In the genomic region with DNA sequence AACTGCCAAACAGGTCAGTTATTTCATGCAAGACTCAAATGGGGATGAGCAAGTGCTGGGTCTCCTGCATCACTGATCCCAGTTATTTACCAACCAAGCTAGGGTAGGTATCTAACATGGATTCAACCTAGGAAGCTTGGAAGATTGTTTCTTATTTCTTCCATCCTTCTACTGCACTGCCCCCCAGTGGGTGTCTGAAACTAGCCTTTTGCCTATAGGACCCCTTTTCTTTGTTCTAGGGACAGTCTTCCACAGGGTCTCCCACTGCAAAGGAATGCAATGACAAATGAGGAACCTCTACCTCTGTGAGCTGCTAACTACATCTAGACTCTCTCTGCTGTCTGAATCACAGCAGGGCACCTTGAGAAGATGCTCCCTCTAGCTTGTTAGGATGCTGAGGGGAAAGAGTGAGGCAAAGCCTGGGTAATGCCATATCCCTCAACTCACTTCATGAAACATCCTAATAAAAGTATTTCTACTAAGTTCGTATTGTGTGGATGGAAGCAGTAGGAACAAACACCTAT, we compare ENCODE assay signal across 9 mouse cellular contexts. TPM values are rescaled to one million over a fixed set of nuclear protein-coding genes. Genes with fewer than 3 reads are reported as not detected.
DNase-seq lines count a peak whose midpoint lies in the region; ATAC-seq and TF ChIP-seq lines count a peak whose summit lies in the region.
"Had no signal": no experiment of that assay in that cellular context is flagged by ENCODE, and none has a peak within 500 bp of the region (broad histone marks: within the 10 kb centered on the region; RNA-seq: fewer than 3 reads in every experiment).

No protein-coding gene starts in this region.

- TF ChIP-seq RAD21 in MEL (IDR thresholded peaks at IDR 0.05; ENCODE audit: low read depth, low read length), result no peak

- H3K27ac ChIP-seq in kidney, embryonic 15.5 days, result 0 out of 2 replicates have a peak overlapping the region, but pooled peaks have one; percentile 22
- H3K27ac ChIP-seq in MEL (ENCODE audit: control insufficient read depth, low read depth, low read length), result 0 out of 2 replicates have a peak overlapping the region, but pooled peaks have one; percentile 16
- no peak overlapping the region for H3K27ac ChIP-seq in forebrain, postnatal 0 days (ENCODE audit: low read depth, low read length)
- no peak overlapping the region for H3K27ac ChIP-seq in midbrain, embryonic 13.5 days

- H3K4me2 ChIP-seq in kidney, embryonic 15.5 days, result peak overlapping the region; percentile 84
- no peak overlapping the region for H3K4me2 ChIP-seq in forebrain, postnatal 0 days (ENCODE audit: low read depth)
- H3K4me2 ChIP-seq in midbrain, embryonic 13.5 days (replicated peaks), result peak overlapping the region; percentile 76

- H3K9me3 ChIP-seq in kidney, embryonic 15.5 days (replicated peaks), result no peaks in the 10 kb centered on the region
- no peaks in the 10 kb centered on the region for H3K9me3 ChIP-seq in MEL (replicated peaks; ENCODE audit: insufficient read depth, low read length)
- H3K9me3 ChIP-seq in forebrain, postnatal 0 days (ENCODE audit: low read length), result no peaks in the 10 kb centered on the region
- H3K9me3 ChIP-seq in midbrain, embryonic 13.5 days, result no peaks in the 10 kb centered on the region

- no peak for DNase-seq in kidney, adult 18-20 months
- DNase-seq in MEL (ENCODE audit: low read depth, low spot score), result peak; percentile 51
- peak; percentile 22 for DNase-seq in forebrain, postnatal 0 days
- no peak for DNase-seq in T-cell, adult 2 months (ENCODE audit: low spot score)
- DNase-seq in embryo, embryonic 10 days (ENCODE audit: low spot score), result no peak
- no peak for DNase-seq in gastrocnemius, adult 8-10 months (ENCODE audit: low spot score in 2 of 2)
- DNase-seq: thymus, postnatal 4 days had no signal

- no peak for TF ChIP-seq EP300 in MEL (IDR thresholded peaks at IDR 0.05; ENCODE audit: low read depth in 1 of 2, low read length in 2 of 2)

- no peaks in the 10 kb centered on the region for H3K27me3 ChIP-seq in kidney, embryonic 15.5 days
- H3K27me3 ChIP-seq in MEL (ENCODE audit: control insufficient read depth in 1 of 2, insufficient read depth in 2 of 2, low read length in 2 of 2), result no peaks in the 10 kb centered on the region
- H3K27me3 ChIP-seq in forebrain, postnatal 0 days (ENCODE audit: insufficient read depth, low read length), result no peaks in the 10 kb centered on the region
- no peaks in the 10 kb centered on the region for H3K27me3 ChIP-seq in midbrain, embryonic 13.5 days

- peaks cover 63% of the 10 kb centered on the region for H3K4me1 ChIP-seq in kidney, embryonic 15.5 days
- peaks cover 0 to 11% of the 10 kb centered on the region in 2 experiments; a peak in 2 of 4 replicates for H3K4me1 ChIP-seq in MEL (ENCODE audit: control insufficient read depth in 1 of 2, insufficient read depth in 2 of 2, low read length in 2 of 2)
- H3K4me1 ChIP-seq in forebrain, postnatal 0 days (ENCODE audit: insufficient read depth), result peaks cover 16% of the 10 kb centered on the region
- H3K4me1 ChIP-seq in midbrain, embryonic 13.5 days (replicated peaks), result peaks cover 43% of the 10 kb centered on the region

- TF ChIP-seq POLR2A in MEL (IDR thresholded peaks at IDR 0.05; ENCODE audit: control insufficient read depth in 1 of 2, insufficient read depth in 1 of 2, low read depth in 1 of 2, low read length in 2 of 2, poor library complexity in 1 of 2), result no peak; a peak in 1 of 4 replicates

- peaks cover 39% of the 10 kb centered on the region for H3K79me2 ChIP-seq in MEL (ENCODE audit: control insufficient read depth, insufficient read depth, low read length, poor library complexity)

- H3K9ac ChIP-seq in kidney, embryonic 15.5 days, result peak overlapping the region; percentile 72
- peak overlapping the region; percentile 89 for H3K9ac ChIP-seq in MEL (ENCODE audit: control insufficient read depth, low read depth, low read length, poor library complexity, severe bottlenecking)
- H3K9ac ChIP-seq in forebrain, postnatal 0 days, result no peak overlapping the region
- no peak overlapping the region for H3K9ac ChIP-seq in midbrain, embryonic 13.5 days (replicated peaks)

- H3K36me3 ChIP-seq in kidney, embryonic 15.5 days, result peaks cover 61% of the 10 kb centered on the region
- peaks cover 16 to 26% of the 10 kb centered on the region in 2 experiments for H3K36me3 ChIP-seq in MEL (ENCODE audit: control insufficient read depth in 1 of 2, insufficient read depth in 2 of 2, low read length in 2 of 2)
- H3K36me3 ChIP-seq in forebrain, postnatal 0 days (ENCODE audit: insufficient read depth), result peaks cover 37% of the 10 kb centered on the region
- H3K36me3 ChIP-seq in midbrain, embryonic 13.5 days, result peaks cover 44% of the 10 kb centered on the region

- peak in 2 of 3 experiments; percentile 15 to 18; a peak in 2 of 6 replicates for TF ChIP-seq CTCF in MEL (IDR thresholded peaks at IDR 0.05 in 2 of 3, conservative IDR thresholded peaks at IDR 0.05 in 1 of 3; ENCODE audit: control insufficient read depth in 1 of 3, insufficient read depth in 1 of 3, low read depth in 2 of 3, low read length in 3 of 3, poor library complexity in 1 of 3, severe bottlenecking in 1 of 3)
- peak; percentile 35; the same call in 1 of the 2 replicates for TF ChIP-seq CTCF in forebrain, postnatal 0 days (IDR thresholded peaks at IDR 0.05; ENCODE audit: low read depth)

- no peak for ATAC-seq in kidney, embryonic 15.5 days (replicated peaks; ENCODE audit: low FRiP score)
- ATAC-seq in forebrain, postnatal 0 days, result no peak
- ATAC-seq in midbrain, embryonic 13.5 days, result no peak

- H3K4me3 ChIP-seq in kidney, embryonic 15.5 days (replicated peaks), result peak overlapping the region; percentile 65
- peak overlapping the region in 1 of 2 experiments; percentile 93; a peak in 2 of 4 replicates for H3K4me3 ChIP-seq in MEL (ENCODE audit: control insufficient read depth in 1 of 2, insufficient read depth in 1 of 2, low read depth in 2 of 2, low read length in 2 of 2)
- no peak overlapping the region for H3K4me3 ChIP-seq in forebrain, postnatal 0 days (ENCODE audit: low read depth, low read length)
- H3K4me3 ChIP-seq in midbrain, embryonic 13.5 days (replicated peaks), result peak overlapping the region; percentile 82

- 72% methylated on average over 1 of the region's 1 CpGs for WGBS in kidney, embryonic 15.5 days
- 71% methylated on average over 1 of the region's 1 CpGs for WGBS in forebrain, postnatal 0 days
- WGBS in midbrain, embryonic 13.5 days, result 86% methylated on average over 1 of the region's 1 CpGs

RNA-seq across cellular contexts. Expression of gene Rps28, which starts 1.9 kb away (rescaled TPM):
- polyA plus RNA-seq in kidney, embryonic 15.5 days (2015; fragmentation: Nextera tagmentation; extraction: Ambion mirVana), result 1,038 and 1,163 TPM in 2 replicates
- 3,378 and 3,556 TPM in 2 replicates for total RNA-seq in MEL (2012; rRNA removed)
- polyA plus RNA-seq in MEL (2012; ENCODE audit: insufficient read depth in 1 of 2, insufficient read length in 2 of 2, low read depth in 1 of 2, low replicate concordance in 2 of 2, missing spikeins in 1 of 2), result 1,000 to 10,000 TPM in 1 of 2 experiments, 100 to 1,000 TPM in 1; 994 to 2,154 TPM
- total RNA-seq in forebrain, postnatal 0 days (2014; rRNA removed), result 589 and 1,055 TPM in 2 replicates
- 603 and 823 TPM in 2 replicates for polyA plus RNA-seq in forebrain, postnatal 0 days (2015; fragmentation: Nextera tagmentation; extraction: Ambion mirVana)
- 704 and 707 TPM in 2 replicates for polyA plus RNA-seq in midbrain, embryonic 13.5 days (2015; fragmentation: Nextera tagmentation; extraction: Ambion mirVana)
- total RNA-seq in gastrocnemius, adult 8-10 months (2022), result 100 to 1,000 TPM; 634 to 807 (median 649) TPM

RNA-seq across cellular contexts. Expression of gene Ndufa7, which starts 1.9 kb away (rescaled TPM):
- polyA plus RNA-seq in kidney, embryonic 15.5 days (2015; fragmentation: Nextera tagmentation; extraction: Ambion mirVana), result 490 and 495 TPM in 2 replicates
- total RNA-seq in MEL (2012; rRNA removed), result 359 and 370 TPM in 2 replicates
- polyA plus RNA-seq in MEL (2012; ENCODE audit: insufficient read depth in 1 of 2, insufficient read length in 2 of 2, low read depth in 1 of 2, low replicate concordance in 2 of 2, missing spikeins in 1 of 2), result 100 to 1,000 TPM in 1 of 2 experiments, not detected in 1; 326 TPM
- 258 and 291 TPM in 2 replicates for total RNA-seq in forebrain, postnatal 0 days (2014; rRNA removed)
- 529 and 626 TPM in 2 replicates for polyA plus RNA-seq in forebrain, postnatal 0 days (2015; fragmentation: Nextera tagmentation; extraction: Ambion mirVana)
- 482 and 516 TPM in 2 replicates for polyA plus RNA-seq in midbrain, embryonic 13.5 days (2015; fragmentation: Nextera tagmentation; extraction: Ambion mirVana)
- 100 to 1,000 TPM; 371 to 396 (median 385) TPM for total RNA-seq in gastrocnemius, adult 8-10 months (2022)

RNA-seq across cellular contexts. Expression of gene Kank3, which starts 12.2 kb away (rescaled TPM):
- polyA plus RNA-seq in kidney, embryonic 15.5 days (2015; fragmentation: Nextera tagmentation; extraction: Ambion mirVana), result 46.5 and 53.4 TPM in 2 replicates
- total RNA-seq in MEL (2012; rRNA removed), result 5.0 and 5.2 TPM in 2 replicates
- 1 to 10 TPM in 1 of 2 experiments, not detected in 1; 5.5 TPM for polyA plus RNA-seq in MEL (2012; ENCODE audit: insufficient read depth in 1 of 2, insufficient read length in 2 of 2, low read depth in 1 of 2, low replicate concordance in 2 of 2, missing spikeins in 1 of 2)
- total RNA-seq in forebrain, postnatal 0 days (2014; rRNA removed), result 36.5 and 42.7 TPM in 2 replicates
- 35.8 and 43.4 TPM in 2 replicates for polyA plus RNA-seq in forebrain, postnatal 0 days (2015; fragmentation: Nextera tagmentation; extraction: Ambion mirVana)
- polyA plus RNA-seq in midbrain, embryonic 13.5 days (2015; fragmentation: Nextera tagmentation; extraction: Ambion mirVana), result 28.6 and 36.2 TPM in 2 replicates
- 10 to 100 TPM; 12.4 to 17.4 (median 14.8) TPM for total RNA-seq in gastrocnemius, adult 8-10 months (2022)

RNA-seq across cellular contexts. Expression of gene Cd320, which starts 20.4 kb away (rescaled TPM):
- 97.9 and 102 TPM in 2 replicates for polyA plus RNA-seq in kidney, embryonic 15.5 days (2015; fragmentation: Nextera tagmentation; extraction: Ambion mirVana)
- 38.5 and 48.5 TPM in 2 replicates for total RNA-seq in MEL (2012; rRNA removed)
- polyA plus RNA-seq in MEL (2012; ENCODE audit: insufficient read depth in 1 of 2, insufficient read length in 2 of 2, low read depth in 1 of 2, low replicate concordance in 2 of 2, missing spikeins in 1 of 2), result 10 to 100 TPM in 1 of 2 experiments, not detected in 1; 45.6 TPM
- total RNA-seq in forebrain, postnatal 0 days (2014; rRNA removed), result 17.2 and 27.5 TPM in 2 replicates
- polyA plus RNA-seq in forebrain, postnatal 0 days (2015; fragmentation: Nextera tagmentation; extraction: Ambion mirVana), result 50.3 and 53.6 TPM in 2 replicates
- polyA plus RNA-seq in midbrain, embryonic 13.5 days (2015; fragmentation: Nextera tagmentation; extraction: Ambion mirVana), result 64.0 and 66.9 TPM in 2 replicates
- 10 to 100 TPM; 16.3 to 18.0 (median 17.0) TPM for total RNA-seq in gastrocnemius, adult 8-10 months (2022)

RNA-seq across cellular contexts. Expression of gene Angptl4, which starts 40.9 kb away (rescaled TPM):
- polyA plus RNA-seq in kidney, embryonic 15.5 days (2015; fragmentation: Nextera tagmentation; extraction: Ambion mirVana), result 21.5 and 27.9 TPM in 2 replicates
- 11.7 and 13.5 TPM in 2 replicates for total RNA-seq in MEL (2012; rRNA removed)
- polyA plus RNA-seq in MEL (2012; ENCODE audit: insufficient read depth in 1 of 2, insufficient read length in 2 of 2, low read depth in 1 of 2, low replicate concordance in 2 of 2, missing spikeins in 1 of 2), result 10 to 100 TPM in 1 of 2 experiments, not detected in 1; 15.8 TPM
- 13.2 and 17.2 TPM in 2 replicates for total RNA-seq in forebrain, postnatal 0 days (2014; rRNA removed)
- polyA plus RNA-seq in forebrain, postnatal 0 days (2015; fragmentation: Nextera tagmentation; extraction: Ambion mirVana), result 24.4 and 25.2 TPM in 2 replicates
- 14.3 and 17.1 TPM in 2 replicates for polyA plus RNA-seq in midbrain, embryonic 13.5 days (2015; fragmentation: Nextera tagmentation; extraction: Ambion mirVana)
- total RNA-seq in gastrocnemius, adult 8-10 months (2022), result 1 to 10 TPM in 3 of 4 experiments, under 1 TPM in 1; 0.41 to 5.5 (median 3.0) TPM

Comparison
In these comparisons a context has a peak if more than half of its experiments do, and no peak if none do; other contexts are left out.
1. H3K27ac ChIP-seq: peak in kidney, embryonic 15.5 days (single experiment) and MEL (single experiment); none in forebrain, postnatal 0 days (single experiment) and midbrain, embryonic 13.5 days (single experiment).
2. H3K9ac ChIP-seq: peak in kidney, embryonic 15.5 days (single experiment) and MEL (single experiment); none in forebrain, postnatal 0 days (single experiment) and midbrain, embryonic 13.5 days (single experiment).
3. DNase-seq: peak in MEL (single experiment) and forebrain, postnatal 0 days (single experiment); none in kidney, adult 18-20 months (single experiment), T-cell, adult 2 months (single experiment), embryo, embryonic 10 days (single experiment) and gastrocnemius, adult 8-10 months (0 of 2).